ENCODE assay signal across 8 mouse cellular contexts in genomic region chr5:112371933-112372332, GRCm38 (mm10). TPM values are rescaled to one million over a fixed set of nuclear protein-coding genes. Genes with fewer than 3 reads are reported as not detected.
DNase-seq lines count a peak whose midpoint lies in the region; TF ChIP-seq lines count a peak whose summit lies in the region.
"Had no signal": no experiment of that assay in that cellular context is flagged by ENCODE, and none has a peak within 500 bp of the region (broad histone marks: within the 10 kb centered on the region; RNA-seq: fewer than 3 reads in every experiment).

No protein-coding gene starts in this region.

- TF ChIP-seq EP300 in heart, adult 2 months (IDR thresholded peaks at IDR 0.05; ENCODE audit: insufficient read depth, low read depth, low read length): no peak

- H3K27ac ChIP-seq in heart, adult 2 months: no peak overlapping the region

- no peak for TF ChIP-seq POLR2A in heart, adult 2 months (IDR thresholded peaks at IDR 0.05; ENCODE audit: insufficient read depth, low read depth, low read length)

- H3K27me3 ChIP-seq in heart, adult 2 months (ENCODE audit: control insufficient read depth, insufficient read depth, low read length): no peaks in the 10 kb centered on the region

- no peak overlapping the region for H3K9ac ChIP-seq in heart, adult 2 months (ENCODE audit: low read depth, low read length)
- H3K9ac ChIP-seq: lung, embryonic 14.5 days had no signal

- H3K79me2 ChIP-seq in heart, adult 2 months (replicated peaks; ENCODE audit: control insufficient read depth, insufficient read depth, low read length): no peaks in the 10 kb centered on the region

- intact Hi-C loops in left cerebral cortex, postnatal 4 days (cut with DNase I): no loop called here
- intact Hi-C loops in heart, adult 2 months (cut with DNase I): no loop called here

- H3K4me3 ChIP-seq in heart, adult 2 months: no peak overlapping the region

- TF ChIP-seq CTCF in heart, adult 2 months (IDR thresholded peaks at IDR 0.05): no peak

- WGBS in heart, adult 2 months: 93% methylated on average over 7 of the region's 7 CpGs

- peak; percentile 71 for DNase-seq in embryo, embryonic 10.5 days (ENCODE audit: low spot score)
- peak; percentile 70 to 84 for DNase-seq in frontal cortex, postnatal 36 days (ENCODE audit: low spot score in 2 of 2)
- DNase-seq in left cerebral cortex, postnatal 4 days: peak; percentile 86
- DNase-seq in right cerebral cortex, postnatal 36 days (ENCODE audit: low spot score in 2 of 2): peak; percentile 76 to 77
- no peak for DNase-seq in heart, adult 2 months
- no peak for DNase-seq in urinary bladder, postnatal 14 days (ENCODE audit: low spot score)
- no peak for DNase-seq in thymus, postnatal 4 days
- DNase-seq: lung, embryonic 14.5 days had no signal

- H3K4me1 ChIP-seq in heart, adult 2 months (ENCODE audit: control insufficient read depth, insufficient read depth, low read length): no peaks in the 10 kb centered on the region

- H3K36me3 ChIP-seq in heart, adult 2 months (ENCODE audit: control insufficient read depth, insufficient read depth, low read length): no peaks in the 10 kb centered on the region

RNA-seq across cellular contexts. Expression of gene Gm6583, which starts 16.1 kb away (rescaled TPM):
- not detected for total RNA-seq in left cerebral cortex, postnatal 4 days (2021)
- total RNA-seq in heart, adult 2 months (2021): under 1 TPM in 1 of 2 experiments, not detected in 1; 0.10 TPM
- 0.04 TPM in 1 of 2 replicates, not detected in the other for polyA plus RNA-seq in heart, adult 2 months (2012; rRNA removed)

RNA-seq across cellular contexts. Expression of gene Asphd2, which starts 22.7 kb away (rescaled TPM):
- total RNA-seq in left cerebral cortex, postnatal 4 days (2021): 100 to 1,000 TPM; 130 to 134 TPM
- total RNA-seq in heart, adult 2 months (2021): under 1 TPM; 0.50 to 0.89 TPM
- polyA plus RNA-seq in heart, adult 2 months (2012; rRNA removed): 0.88 and 1.00 TPM in 2 replicates

RNA-seq across cellular contexts. Expression of gene Hps4, which starts 29.1 kb away (rescaled TPM):
- total RNA-seq in left cerebral cortex, postnatal 4 days (2021): 10 to 100 TPM; 32.6 to 32.8 TPM
- 1 to 10 TPM; 8.0 to 8.5 TPM for total RNA-seq in heart, adult 2 months (2021)
- 15.5 and 15.9 TPM in 2 replicates for polyA plus RNA-seq in heart, adult 2 months (2012; rRNA removed)

RNA-seq across cellular contexts. Expression of gene Srrd, which starts 29.1 kb away (rescaled TPM):
- total RNA-seq in left cerebral cortex, postnatal 4 days (2021): 10 to 100 TPM; 30.7 to 34.4 TPM
- 1 to 10 TPM; 6.5 to 7.3 TPM for total RNA-seq in heart, adult 2 months (2021)
- polyA plus RNA-seq in heart, adult 2 months (2012; rRNA removed): 23.4 and 28.4 TPM in 2 replicates

RNA-seq across cellular contexts. Expression of gene Tfip11, which starts 45.8 kb away (rescaled TPM):
- total RNA-seq in left cerebral cortex, postnatal 4 days (2021): 10 to 100 TPM; 33.2 to 34.9 TPM
- 10 to 100 TPM; 17.6 to 19.4 TPM for total RNA-seq in heart, adult 2 months (2021)
- 16.0 and 18.5 TPM in 2 replicates for polyA plus RNA-seq in heart, adult 2 months (2012; rRNA removed)

Comparison
In these comparisons a context has a peak if more than half of its experiments do, and no peak if none do; other contexts are left out.
1. DNase-seq: peak in embryo, embryonic 10.5 days (single experiment), frontal cortex, postnatal 36 days (2 of 2), left cerebral cortex, postnatal 4 days (single experiment) and right cerebral cortex, postnatal 36 days (2 of 2); none in heart, adult 2 months (0 of 2), urinary bladder, postnatal 14 days (single experiment) and thymus, postnatal 4 days (single experiment).
2. RNA of gene Asphd2, which starts 22.7 kb away (total RNA-seq): 130 to 134 TPM in left cerebral cortex, postnatal 4 days; 0.50 to 0.89 TPM in heart, adult 2 months; every median in the first group is over 10 times any median in the second.